Mouse (Mus musculus) embryonic facial prominence, embryonic 14.5 days (tissue): Measurements from ENCODE around the gene Tpra1. TPM values are rescaled to one million over a fixed set of nuclear protein-coding genes. Genes with fewer than 3 reads are reported as not detected.
A peak's percentile ranks its signal among the peaks of the same experiment; 100 is the strongest.

ENCODE experiments used
- ATAC-seq: fragments of 200-750 bp; cut with Nextera tagmentation; 2 replicates; pipeline ENCODE4 v1.8.0; 2017; ENCODE audit warnings: low read depth, moderate number of reproducible peaks, moderate TSS enrichment
- DNase-seq: peaks from one replicate; pipeline ENCODE4 v3.0.0-alpha.2; 2015; ENCODE audit warnings: low spot score
- H3K27ac ChIP-seq: fragments of 300-500 bp; sonication (generic); replicated peaks from 2 replicates; pipeline ENCODE4 v1.5.1; 2014; ENCODE audit warnings: low read depth, mild to moderate bottlenecking, low read length, moderate library complexity
- H3K27me3 ChIP-seq: fragments of 300-500 bp; sonication (generic); replicated peaks from 2 replicates; pipeline ENCODE4 v1.6.1; 2014; ENCODE audit warnings: low read length; ENCODE audit not compliant: control insufficient read depth, insufficient read depth
- H3K36me3 ChIP-seq: fragments of 300-500 bp; sonication (generic); 2 replicates; pipeline ENCODE4 v1.6.1; 2014; ENCODE audit warnings: low read length, mixed read lengths; ENCODE audit not compliant: control insufficient read depth, insufficient read depth
- H3K4me1 ChIP-seq: fragments of 300-500 bp; sonication (generic); 2 replicates; pipeline ENCODE4 v1.6.1; 2014; ENCODE audit warnings: antibody characterized with exemption, low read length; ENCODE audit not compliant: control insufficient read depth, insufficient read depth
- H3K4me2 ChIP-seq: fragments of 300-500 bp; sonication (generic); 2 replicates; pipeline ENCODE4 v1.6.1; 2014; ENCODE audit warnings: low read depth, mild to moderate bottlenecking, low read length, moderate library complexity, mixed read lengths
- H3K4me3 ChIP-seq: fragments of 300-500 bp; sonication (generic); 2 replicates; pipeline ENCODE4 v1.5.1; 2014; ENCODE audit warnings: low read depth, mild to moderate bottlenecking, low read length
- H3K9ac ChIP-seq: fragments of 300-500 bp; sonication (generic); 2 replicates; pipeline ENCODE4 v1.6.1; 2014; ENCODE audit warnings: low read depth, mild to moderate bottlenecking, low read length, moderate library complexity, mixed read lengths
- H3K9me3 ChIP-seq: fragments of 300-500 bp; sonication (generic); 2 replicates; pipeline ENCODE4 v1.6.1; 2016; ENCODE audit warnings: low read length; ENCODE audit not compliant: control insufficient read depth
- WGBS: fragments of 180-500 bp; shearing (Covaris S2); extraction: QIAGEN DNeasy Blood & Tissue Kit; methylation state at CpG from one replicate; pipeline ENCODE4 v1.1.7; 2014; 5-methylcytosine and 5-hydroxymethylcytosine counted together
- polyA plus RNA-seq: library from polyadenylated mRNA; unstranded; fragments of >200 nt; fragmentation: Nextera tagmentation; extraction: Ambion mirVana; gene quantifications from 2 replicates; pipeline ENCODE4 v1.2.1, GENCODE M21; 2014

The Tpra1 gene
- polyA plus RNA-seq, 1 experiment from 2014 or later = 44.9 TPM

- 35% methylated on average over 12 of the region's 12 CpGs for WGBS
- peaks cover 29% of the 10 kb centered on the region for H3K4me1 ChIP-seq
- peak; percentile 32 for ATAC-seq
- H3K4me2 ChIP-seq = no peak overlapping the region
- no peaks in the 10 kb centered on the region for H3K36me3 ChIP-seq
- H3K9me3 ChIP-seq = no peaks in the 10 kb centered on the region
- H3K9ac ChIP-seq = 0 out of 2 replicates have a peak overlapping the region, but pooled peaks have one; percentile 1
- no peaks in the 10 kb centered on the region for H3K27me3 ChIP-seq
- peak; percentile 63 for DNase-seq
- peak overlapping the region; percentile 61 for H3K27ac ChIP-seq
- H3K4me3 ChIP-seq = no peak overlapping the region
These were observed 37.4 kb downstream of the Tpra1 start for GRCm38 (mm10) chr6:88939281-88940089.

GRCm38 (mm10) chr6:88940090-88940916 is 38.3 kb downstream of the Tpra1 start:
- H3K4me1 ChIP-seq = peaks cover 27% of the 10 kb centered on the region
- H3K27me3 ChIP-seq = no peaks in the 10 kb centered on the region
- no peak overlapping the region for H3K27ac ChIP-seq
- no peak overlapping the region for H3K4me2 ChIP-seq
- ATAC-seq = no peak
- H3K36me3 ChIP-seq = no peaks in the 10 kb centered on the region
- DNase-seq = no peak
- H3K4me3 ChIP-seq = no peak overlapping the region
- no peaks in the 10 kb centered on the region for H3K9me3 ChIP-seq
- WGBS = 76% methylated on average over 9 of the region's 9 CpGs
- no peak overlapping the region for H3K9ac ChIP-seq

- 70% methylated on average over 4 of the region's 4 CpGs for WGBS
- no peaks in the 10 kb centered on the region for H3K27me3 ChIP-seq
- H3K9ac ChIP-seq = no peak overlapping the region
- ATAC-seq (no peak), DNase-seq (peak; percentile 22)
- H3K4me3 ChIP-seq = no peak overlapping the region
- no peak overlapping the region for H3K27ac ChIP-seq
- no peaks in the 10 kb centered on the region for H3K9me3 ChIP-seq
- no peaks in the 10 kb centered on the region for H3K36me3 ChIP-seq
- H3K4me1 ChIP-seq = peaks cover 27% of the 10 kb centered on the region
- no peak overlapping the region for H3K4me2 ChIP-seq
These were observed 39.6 kb downstream of the Tpra1 start for GRCm38 (mm10) chr6:88941628-88942027.

- Histone ChIP-seq H3K36me3 (no peaks in the 10 kb centered on the region), H3K27me3 (no peaks in the 10 kb centered on the region), H3K9ac (no peak overlapping the region), H3K4me2 (no peak overlapping the region), H3K27ac (no peak overlapping the region), H3K4me3 (no peak overlapping the region), H3K9me3 (no peaks in the 10 kb centered on the region), H3K4me1 (peaks cover 27% of the 10 kb centered on the region)
- DNase-seq (peak; percentile 51), ATAC-seq (peak; percentile 26; the same call in 1 of the 2 replicates)
- 42% methylated on average over 8 of the region's 8 CpGs for WGBS
These were observed 40.5 kb downstream of the Tpra1 start for GRCm38 (mm10) chr6:88942595-88942994.

GRCm38 (mm10) chr6:88943666-88944065 is 41.6 kb downstream of the Tpra1 start:
- H3K4me1 ChIP-seq = peaks cover 22% of the 10 kb centered on the region
- 83% methylated on average over 6 of the region's 6 CpGs for WGBS
- H3K36me3 ChIP-seq = no peaks in the 10 kb centered on the region
- no peak overlapping the region for H3K27ac ChIP-seq
- no peak for DNase-seq
- ATAC-seq = no peak
- no peak overlapping the region for H3K9ac ChIP-seq
- H3K9me3 ChIP-seq = no peaks in the 10 kb centered on the region
- no peak overlapping the region for H3K4me2 ChIP-seq
- H3K27me3 ChIP-seq = no peaks in the 10 kb centered on the region
- no peak overlapping the region for H3K4me3 ChIP-seq

GRCm38 (mm10) chr6:88946442-88946841 is 44.4 kb downstream of the Tpra1 start:
- Histone ChIP-seq H3K9me3 (no peaks in the 10 kb centered on the region), H3K27ac (no peak overlapping the region), H3K9ac (no peak overlapping the region), H3K4me3 (no peak overlapping the region), H3K36me3 (no peaks in the 10 kb centered on the region), H3K4me2 (no peak overlapping the region), H3K27me3 (no peaks in the 10 kb centered on the region), H3K4me1 (peaks cover 7% of the 10 kb centered on the region)
- ATAC-seq = no peak
- 85% methylated on average over 6 of the region's 6 CpGs for WGBS
- DNase-seq = no peak

GRCm38 (mm10) chr6:88947771-88948170 is 45.7 kb downstream of the Tpra1 start:
- Histone ChIP-seq H3K27me3 (no peaks in the 10 kb centered on the region), H3K27ac (no peak overlapping the region), H3K4me1 (peaks cover 1% of the 10 kb centered on the region), H3K9me3 (no peaks in the 10 kb centered on the region), H3K9ac (no peak overlapping the region), H3K4me2 (no peak overlapping the region), H3K36me3 (no peaks in the 10 kb centered on the region), H3K4me3 (no peak overlapping the region)
- ATAC-seq (no peak), DNase-seq (no peak)

- Histone ChIP-seq H3K4me1 (peaks cover 10% of the 10 kb centered on the region), H3K36me3 (no peaks in the 10 kb centered on the region), H3K4me2 (no peak overlapping the region), H3K27ac (no peak overlapping the region), H3K27me3 (no peaks in the 10 kb centered on the region), H3K9me3 (peaks cover 8% of the 10 kb centered on the region; the same call in 1 of the 2 replicates), H3K4me3 (no peak overlapping the region), H3K9ac (no peak overlapping the region)
- 89% methylated on average over 2 of the region's 2 CpGs for WGBS
- ATAC-seq (no peak), DNase-seq (no peak)
These were observed 54.7 kb downstream of the Tpra1 start for GRCm38 (mm10) chr6:88956725-88957124.
